Mouse (Mus musculus): ENCODE measurements around the gene Dcaf10. TPM values are rescaled to one million over a fixed set of nuclear protein-coding genes. Genes with fewer than 3 reads are reported as not detected.

Dcaf10 gene
- polyA plus RNA-seq, 1 experiment from 2014 or later: 10.7 TPM

DNA sequence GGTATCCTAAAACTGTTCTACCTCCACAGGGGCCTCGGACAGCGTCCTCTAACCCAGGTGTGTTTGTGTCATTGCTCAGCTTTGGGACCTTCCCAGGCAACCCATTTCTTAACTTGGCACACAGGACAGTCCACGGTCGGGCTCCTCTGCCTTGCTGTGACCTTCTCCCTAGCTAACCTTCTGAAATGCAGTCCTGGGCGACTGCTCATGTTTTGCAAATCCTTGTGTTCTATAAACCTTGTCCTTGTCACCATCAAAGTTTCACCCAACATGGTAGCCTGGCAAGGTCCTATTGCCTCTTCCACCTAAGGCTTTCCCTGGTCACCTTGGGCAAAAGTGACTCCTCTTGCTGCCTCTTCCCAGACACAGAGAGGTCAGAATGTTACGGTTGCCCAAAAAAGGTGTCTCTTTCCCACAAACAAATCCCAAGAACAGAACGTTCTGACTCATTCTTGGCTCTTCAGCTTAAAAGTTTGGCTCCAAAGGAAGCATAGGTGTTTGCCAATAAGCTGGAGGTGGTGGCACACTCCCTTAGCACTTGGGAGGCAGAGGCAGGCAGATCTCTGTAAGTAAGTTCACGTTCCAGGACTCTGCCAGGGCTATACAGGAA is 69.4 kb downstream of the Dcaf10 start:
- H3K27ac ChIP-seq: no peak overlapping the region
- no peak overlapping the region for H3K4me3 ChIP-seq (replicated peaks)
- H3K9me3 ChIP-seq: no peaks in the 10 kb centered on the region
- WGBS: 86% methylated on average over 8 of the region's 8 CpGs
- no peak for ATAC-seq (ENCODE audit: insufficient read depth, low FRiP score, low read depth)
- no peaks in the 10 kb centered on the region for H3K36me3 ChIP-seq
- H3K4me2 ChIP-seq: no peak overlapping the region
- H3K9ac ChIP-seq: no peak overlapping the region
- H3K27me3 ChIP-seq (replicated peaks): no peaks in the 10 kb centered on the region
- H3K4me1 ChIP-seq: peaks cover 14% of the 10 kb centered on the region

DNA sequence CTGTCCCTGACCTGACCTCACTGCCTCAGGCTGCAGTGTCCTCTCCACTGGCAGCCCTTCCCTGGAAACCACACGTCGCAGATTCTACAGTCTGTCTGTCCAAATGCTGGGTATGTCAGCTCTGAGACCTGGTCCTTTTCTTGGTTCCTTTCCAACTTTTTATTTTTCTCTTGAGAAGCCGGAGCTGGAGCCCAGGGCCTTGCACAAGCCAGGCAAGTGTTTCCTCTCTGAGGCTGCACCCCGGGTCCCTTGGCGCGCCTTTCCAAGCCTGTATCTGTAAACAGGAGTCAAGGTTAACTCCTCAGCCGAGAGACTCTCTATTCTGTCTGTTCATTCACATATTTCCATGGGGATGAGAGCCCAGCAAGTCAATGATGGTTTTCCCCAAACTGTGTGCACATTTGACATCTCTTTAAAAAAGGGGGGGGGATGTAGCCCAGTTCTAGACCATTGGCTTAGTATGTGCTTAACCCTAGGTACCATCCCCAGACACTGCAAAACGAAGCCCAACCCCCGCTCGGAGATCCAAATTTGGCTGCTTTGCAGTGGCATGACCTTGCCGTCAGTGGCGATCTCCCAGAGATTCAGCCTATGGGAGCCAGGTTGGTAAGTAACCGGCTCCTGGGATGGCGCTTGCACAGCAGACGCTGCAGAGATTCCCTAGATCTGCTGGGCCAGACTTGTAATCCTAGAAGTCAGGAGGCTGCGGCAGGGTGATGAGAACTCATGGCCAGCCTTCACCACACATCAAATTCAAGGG is 70.7 kb downstream of the Dcaf10 start:
- no peak overlapping the region for H3K9ac ChIP-seq
- no peak for ATAC-seq (ENCODE audit: insufficient read depth, low FRiP score, low read depth)
- no peaks in the 10 kb centered on the region for H3K36me3 ChIP-seq
- no peak overlapping the region for H3K4me2 ChIP-seq
- H3K27ac ChIP-seq: no peak overlapping the region
- no peaks in the 10 kb centered on the region for H3K27me3 ChIP-seq (replicated peaks)
- H3K4me3 ChIP-seq (replicated peaks): no peak overlapping the region
- H3K9me3 ChIP-seq: no peaks in the 10 kb centered on the region
- WGBS: 66% methylated on average over 16 of the region's 16 CpGs
- peaks cover 2% of the 10 kb centered on the region; the same call in 1 of the 2 replicates for H3K4me1 ChIP-seq

GRCm38 (mm10) chr4:45413674-45414338 is 71.9 kb downstream of the Dcaf10 start:
- no peak overlapping the region for H3K4me3 ChIP-seq (replicated peaks)
- 66% methylated on average over 9 of the region's 9 CpGs for WGBS
- H3K4me2 ChIP-seq: no peak overlapping the region
- no peak overlapping the region for H3K27ac ChIP-seq
- no peaks in the 10 kb centered on the region for H3K9me3 ChIP-seq
- no peak overlapping the region for H3K9ac ChIP-seq
- H3K27me3 ChIP-seq (replicated peaks): no peaks in the 10 kb centered on the region
- peak; percentile 19; the same call in 1 of the 2 replicates for ATAC-seq (ENCODE audit: insufficient read depth, low FRiP score, low read depth)
- no peaks in the 10 kb centered on the region for H3K36me3 ChIP-seq
- H3K4me1 ChIP-seq: no peaks in the 10 kb centered on the region

- no peak overlapping the region for H3K9ac ChIP-seq
- peaks cover 13% of the 10 kb centered on the region; the same call in 1 of the 2 replicates for H3K4me1 ChIP-seq
- no peak overlapping the region for H3K4me2 ChIP-seq
- no peak overlapping the region for H3K27ac ChIP-seq
- WGBS: 60% methylated on average over 7 of the region's 7 CpGs
- no peaks in the 10 kb centered on the region for H3K9me3 ChIP-seq
- no peaks in the 10 kb centered on the region for H3K36me3 ChIP-seq
- no peak overlapping the region for H3K4me3 ChIP-seq (replicated peaks)
- ATAC-seq (ENCODE audit: insufficient read depth, low FRiP score, low read depth): no peak
- H3K27me3 ChIP-seq (replicated peaks): no peaks in the 10 kb centered on the region
Measured at GRCm38 (mm10) chr4:45416314-45416713, 74.4 kb downstream of the Dcaf10 start.

DNA sequence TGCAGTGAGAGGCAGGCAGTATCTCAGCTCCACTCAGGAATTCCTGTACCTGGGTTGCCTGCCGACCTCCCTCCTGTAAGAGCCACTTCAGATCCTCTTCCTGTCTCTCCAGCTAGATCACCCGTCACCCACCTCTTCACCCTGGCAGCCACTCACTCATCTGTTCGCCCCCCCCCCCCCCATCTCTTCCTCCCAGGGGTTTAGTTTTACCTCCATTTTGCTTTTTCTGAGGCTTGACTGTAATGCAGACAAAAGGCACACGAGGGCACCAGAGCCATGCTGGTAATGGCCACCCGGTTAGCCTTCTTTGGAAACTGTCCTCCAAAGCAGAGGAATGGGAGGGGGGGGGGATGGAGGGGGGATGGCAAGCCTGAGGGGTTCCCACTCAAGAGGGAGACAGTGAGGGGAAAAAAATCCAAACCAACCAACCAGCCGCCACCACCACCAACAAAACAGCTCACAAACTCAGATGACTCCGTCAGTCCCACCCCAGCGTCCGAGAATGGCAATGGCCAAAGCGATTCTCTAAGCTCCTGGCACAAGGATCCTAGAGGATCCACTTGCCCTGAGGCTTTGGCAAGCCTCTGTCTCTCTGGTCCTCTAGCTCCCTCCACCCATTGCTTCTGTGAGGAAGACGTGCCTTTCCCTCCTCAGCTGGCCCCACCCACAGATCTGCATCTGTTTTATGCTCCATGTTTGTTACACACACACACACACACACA is 76.5 kb downstream of the Dcaf10 start:
- Histone ChIP-seq H3K4me1 (peaks cover 14% of the 10 kb centered on the region; the same call in 1 of the 2 replicates), H3K9me3 (no peaks in the 10 kb centered on the region), H3K36me3 (no peaks in the 10 kb centered on the region), H3K4me3 (replicated peaks) (no peak overlapping the region), H3K9ac (no peak overlapping the region), H3K27me3 (replicated peaks) (no peaks in the 10 kb centered on the region), H3K27ac (no peak overlapping the region), H3K4me2 (peak overlapping the region; percentile 41; the same call in 1 of the 2 replicates)
- no peak for ATAC-seq (ENCODE audit: insufficient read depth, low FRiP score, low read depth)
- 22% methylated on average over 11 of the region's 11 CpGs for WGBS

- WGBS: 85% methylated on average over 4 of the region's 4 CpGs
- no peaks in the 10 kb centered on the region for H3K9me3 ChIP-seq
- no peak for ATAC-seq (ENCODE audit: insufficient read depth, low FRiP score, low read depth)
Measured at GRCm38 (mm10) chr4:45419051-45419450, 77.2 kb downstream of the Dcaf10 start.

DNA sequence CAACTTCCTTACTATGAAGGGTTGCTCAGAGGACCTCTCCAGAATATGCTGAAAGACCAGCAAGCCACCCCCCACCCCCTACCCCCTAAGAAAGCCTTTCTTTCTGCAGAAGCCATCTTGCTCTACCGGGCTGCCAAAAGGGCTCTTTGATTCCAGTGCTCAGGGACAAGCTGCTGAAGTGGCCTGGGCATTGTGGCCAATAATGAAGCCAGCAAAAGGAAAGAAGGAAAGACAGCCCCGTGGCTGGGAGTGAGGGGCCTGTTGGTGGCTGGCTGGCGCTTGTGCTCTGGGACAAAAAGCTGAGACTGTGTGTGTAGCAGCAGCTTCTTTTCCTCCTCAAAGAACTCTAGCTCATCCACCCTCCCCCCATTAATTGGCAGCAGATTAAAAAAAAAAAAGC is 78.8 kb downstream of the Dcaf10 start:
- H3K36me3 ChIP-seq: no peaks in the 10 kb centered on the region
- H3K4me1 ChIP-seq: peaks cover 22% of the 10 kb centered on the region; the same call in 1 of the 2 replicates
- no peak overlapping the region for H3K4me3 ChIP-seq (replicated peaks)
- no peaks in the 10 kb centered on the region for H3K9me3 ChIP-seq
- H3K27me3 ChIP-seq (replicated peaks): no peaks in the 10 kb centered on the region
- ATAC-seq (ENCODE audit: insufficient read depth, low FRiP score, low read depth): no peak
- no peak overlapping the region for H3K9ac ChIP-seq
- H3K4me2 ChIP-seq: no peak overlapping the region
- no peak overlapping the region for H3K27ac ChIP-seq
- 77% methylated on average over 3 of the region's 3 CpGs for WGBS

More at GRCm38 (mm10) chr4:45419051-45419450, 77.2 kb downstream of the Dcaf10 start:
- no peak overlapping the region for H3K4me3 ChIP-seq (replicated peaks)
- H3K4me2 ChIP-seq: no peak overlapping the region
- H3K36me3 ChIP-seq: no peaks in the 10 kb centered on the region
- no peak overlapping the region for H3K9ac ChIP-seq
- no peaks in the 10 kb centered on the region for H3K27me3 ChIP-seq (replicated peaks)
- H3K4me1 ChIP-seq: peaks cover 21% of the 10 kb centered on the region; the same call in 1 of the 2 replicates
- H3K27ac ChIP-seq: no peak overlapping the region

GRCm38 (mm10) chr4:45421519-45422260 is 79.8 kb downstream of the Dcaf10 start:
- peak overlapping the region; percentile 68 for H3K27ac ChIP-seq
- 74% methylated on average over 11 of the region's 11 CpGs for WGBS
- ATAC-seq (ENCODE audit: insufficient read depth, low FRiP score, low read depth): no peak

GRCm38 (mm10) chr4:45422640-45423039 is 80.7 kb downstream of the Dcaf10 start:
- Histone ChIP-seq H3K27ac (peak overlapping the region; percentile 63; the same call in 1 of the 2 replicates), H3K36me3 (no peaks in the 10 kb centered on the region), H3K9me3 (no peaks in the 10 kb centered on the region), H3K4me2 (no peak overlapping the region), H3K27me3 (replicated peaks) (no peaks in the 10 kb centered on the region), H3K4me1 (peaks cover 22% of the 10 kb centered on the region; the same call in 1 of the 2 replicates), H3K4me3 (replicated peaks) (no peak overlapping the region), H3K9ac (no peak overlapping the region)
- no peak for ATAC-seq (ENCODE audit: insufficient read depth, low FRiP score, low read depth)
- WGBS: 70% methylated on average over 10 of the region's 10 CpGs

More at GRCm38 (mm10) chr4:45421519-45422260, 79.8 kb downstream of the Dcaf10 start:
- H3K27me3 ChIP-seq (replicated peaks): no peaks in the 10 kb centered on the region
- H3K9me3 ChIP-seq: no peaks in the 10 kb centered on the region
- 0 out of 2 replicates have a peak overlapping the region, but pooled peaks have one; percentile 10 for H3K9ac ChIP-seq
- no peak overlapping the region for H3K4me2 ChIP-seq
- H3K4me1 ChIP-seq: peaks cover 22% of the 10 kb centered on the region; the same call in 1 of the 2 replicates
- no peak overlapping the region for H3K4me3 ChIP-seq (replicated peaks)
- no peaks in the 10 kb centered on the region for H3K36me3 ChIP-seq

DNA sequence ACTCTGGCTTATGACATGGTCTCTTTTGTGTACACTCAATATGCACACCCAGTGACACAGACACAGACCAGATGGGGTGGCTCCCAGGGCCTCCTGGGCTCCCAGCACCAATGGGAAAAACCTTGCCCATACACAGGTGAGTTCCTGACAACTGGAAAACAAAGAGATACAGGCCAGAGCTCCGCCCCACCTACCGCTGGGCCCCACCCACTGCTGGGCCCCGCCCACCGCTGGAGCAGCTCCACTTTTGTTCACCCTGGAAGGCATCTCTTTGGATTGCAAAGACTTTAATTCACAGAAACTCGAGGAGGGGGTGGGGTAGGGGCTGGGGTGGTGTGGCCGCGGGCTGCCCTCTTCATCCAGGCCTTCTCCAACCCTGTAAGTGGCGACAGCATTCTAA is 81.5 kb downstream of the Dcaf10 start:
- Histone ChIP-seq H3K4me2 (no peak overlapping the region), H3K9me3 (no peaks in the 10 kb centered on the region), H3K4me1 (peaks cover 22% of the 10 kb centered on the region; the same call in 1 of the 2 replicates), H3K4me3 (replicated peaks) (no peak overlapping the region), H3K27me3 (replicated peaks) (no peaks in the 10 kb centered on the region), H3K36me3 (no peaks in the 10 kb centered on the region), H3K27ac (peak overlapping the region; percentile 57; the same call in 1 of the 2 replicates), H3K9ac (no peak overlapping the region)
- peak; percentile 41 for ATAC-seq (ENCODE audit: insufficient read depth, low FRiP score, low read depth)
- WGBS: 31% methylated on average over 8 of the region's 8 CpGs
